Mouse (Mus musculus): ENCODE measurements around the gene Srrm3. TPM values are rescaled to one million over a fixed set of nuclear protein-coding genes. Genes with fewer than 3 reads are reported as not detected.

The Srrm3 gene
- polyA plus RNA-seq, 2 experiments: 0.01 TPM; not detected in 1

DNA sequence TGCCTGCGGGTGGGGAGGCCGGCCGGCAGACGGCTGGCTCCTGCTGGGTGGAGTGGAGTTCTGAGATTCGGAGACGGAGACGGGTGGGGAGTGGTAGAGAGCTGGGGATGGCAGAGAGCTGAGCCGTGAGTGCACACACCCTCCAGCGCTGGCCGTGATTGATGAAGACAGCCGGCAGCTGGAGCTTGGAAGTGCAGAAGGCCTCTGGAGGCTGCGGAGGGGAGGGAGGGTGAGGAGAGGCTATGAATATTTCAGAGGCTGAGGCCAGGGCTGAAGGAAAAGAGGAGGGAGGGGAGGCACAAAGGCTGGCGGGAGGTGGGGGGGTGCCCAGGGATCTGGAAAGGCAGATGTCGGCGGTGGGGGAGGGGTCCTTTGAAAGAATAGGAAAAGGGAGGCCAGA, 44.3 kb downstream of the Srrm3 start:
- Histone ChIP-seq H3K4me3 (ENCODE audit: insufficient read depth in 1 of 2, low read depth in 2 of 2, low read length in 2 of 2) (no peak overlapping the region), H3K27me3 (ENCODE audit: control insufficient read depth, insufficient read depth, low read length) (peaks cover 31% of the 10 kb centered on the region), H3K27ac (no peak overlapping the region), H3K9me3 (ENCODE audit: control insufficient read depth, low read length) (no peaks in the 10 kb centered on the region), H3K36me3 (replicated peaks; ENCODE audit: control insufficient read depth, insufficient read depth, low read depth) (no peaks in the 10 kb centered on the region), H3K9ac (replicated peaks) (no peak overlapping the region), H3K4me1 (replicated peaks; ENCODE audit: control insufficient read depth in 2 of 2, insufficient read depth in 2 of 2, low read length in 1 of 2) (no peaks in the 10 kb centered on the region), H3K4me2 (ENCODE audit: low read depth) (no peak overlapping the region)
- no peak for TF ChIP-seq CTCF (IDR thresholded peaks at IDR 0.05; ENCODE audit: low read depth)
- TF ChIP-seq EP300 (IDR thresholded peaks at IDR 0.05; ENCODE audit: low read depth): no peak
- DNase-seq (ENCODE audit: low read depth in 3 of 3, low spot score in 3 of 3) (no peak), ATAC-seq (ENCODE audit: insufficient read depth) (no peak)
- WGBS (ENCODE audit: insufficient replicate concordance): under 1% methylated on average over 15 of the region's 15 CpGs

DNA sequence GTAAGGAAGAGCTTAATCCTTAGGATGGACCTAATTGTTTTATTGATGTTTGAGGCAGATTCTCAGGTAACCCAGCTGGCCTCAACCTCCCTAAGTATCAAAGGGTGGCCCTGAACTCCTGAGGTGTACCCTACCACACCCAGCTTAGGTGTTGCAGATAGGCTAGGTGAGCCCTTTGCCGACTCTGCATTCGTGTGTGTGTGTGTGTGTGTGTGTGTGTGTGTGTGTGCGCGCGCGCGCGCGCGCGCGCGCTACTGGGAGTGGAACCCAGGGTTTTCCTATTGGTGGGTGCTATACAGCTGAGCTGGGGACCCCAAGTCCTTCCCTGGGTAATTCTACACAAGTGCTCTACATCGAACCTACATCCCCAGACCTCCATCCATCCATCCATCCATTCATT, 44.8 kb downstream of the Srrm3 start:
- Histone ChIP-seq H3K27me3 (ENCODE audit: control insufficient read depth, insufficient read depth, low read length) (peaks cover 36% of the 10 kb centered on the region), H3K36me3 (replicated peaks; ENCODE audit: control insufficient read depth, insufficient read depth, low read depth) (no peaks in the 10 kb centered on the region), H3K4me3 (ENCODE audit: insufficient read depth in 1 of 2, low read depth in 2 of 2, low read length in 2 of 2) (no peak overlapping the region), H3K9ac (replicated peaks) (no peak overlapping the region), H3K9me3 (ENCODE audit: control insufficient read depth, low read length) (no peaks in the 10 kb centered on the region), H3K4me1 (replicated peaks; ENCODE audit: control insufficient read depth in 2 of 2, insufficient read depth in 2 of 2, low read length in 1 of 2) (no peaks in the 10 kb centered on the region), H3K4me2 (ENCODE audit: low read depth) (no peak overlapping the region), H3K27ac (no peak overlapping the region)
- TF ChIP-seq CTCF (IDR thresholded peaks at IDR 0.05; ENCODE audit: low read depth): no peak
- TF ChIP-seq EP300 (IDR thresholded peaks at IDR 0.05; ENCODE audit: low read depth): no peak
- ATAC-seq (ENCODE audit: insufficient read depth): no peak
- WGBS (ENCODE audit: insufficient replicate concordance): 11% methylated on average over 14 of the region's 14 CpGs
- no peak for DNase-seq (ENCODE audit: low read depth in 3 of 3, low spot score in 3 of 3)

DNA sequence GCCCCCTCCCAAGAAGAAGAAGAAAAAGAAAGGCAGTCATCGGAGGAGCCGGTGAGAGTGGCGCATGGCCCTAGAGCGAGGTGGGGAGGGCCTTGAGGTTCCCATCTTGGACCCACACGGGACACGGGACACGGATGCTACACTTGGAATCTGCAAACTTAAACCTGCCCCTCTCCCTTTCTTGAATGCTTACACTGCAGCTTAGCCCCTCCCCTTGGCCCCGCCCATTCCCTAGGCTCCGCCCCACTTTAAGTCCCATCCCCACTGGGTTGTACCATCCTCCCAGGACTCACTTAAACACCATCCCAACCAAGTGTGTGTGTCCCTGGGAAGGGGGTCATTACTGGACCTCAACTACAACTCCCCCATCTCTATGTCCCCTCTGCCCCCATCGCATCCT, 45.7 kb downstream of the Srrm3 start:
- no peak for TF ChIP-seq EP300 (IDR thresholded peaks at IDR 0.05; ENCODE audit: low read depth)
- no peak for TF ChIP-seq CTCF (IDR thresholded peaks at IDR 0.05; ENCODE audit: low read depth)
- WGBS (ENCODE audit: insufficient replicate concordance): 5% methylated on average over 10 of the region's 10 CpGs
- Histone ChIP-seq H3K9me3 (ENCODE audit: control insufficient read depth, low read length) (no peaks in the 10 kb centered on the region), H3K9ac (replicated peaks) (no peak overlapping the region), H3K4me3 (ENCODE audit: insufficient read depth in 1 of 2, low read depth in 2 of 2, low read length in 2 of 2) (no peak overlapping the region), H3K4me1 (replicated peaks; ENCODE audit: control insufficient read depth in 2 of 2, insufficient read depth in 2 of 2, low read length in 1 of 2) (no peaks in the 10 kb centered on the region), H3K27ac (no peak overlapping the region), H3K27me3 (ENCODE audit: control insufficient read depth, insufficient read depth, low read length) (peaks cover 44% of the 10 kb centered on the region), H3K4me2 (ENCODE audit: low read depth) (no peak overlapping the region), H3K36me3 (replicated peaks; ENCODE audit: control insufficient read depth, insufficient read depth, low read depth) (no peaks in the 10 kb centered on the region)
- DNase-seq (ENCODE audit: low read depth in 3 of 3, low spot score in 3 of 3) (no peak), ATAC-seq (ENCODE audit: insufficient read depth) (no peak)

DNA sequence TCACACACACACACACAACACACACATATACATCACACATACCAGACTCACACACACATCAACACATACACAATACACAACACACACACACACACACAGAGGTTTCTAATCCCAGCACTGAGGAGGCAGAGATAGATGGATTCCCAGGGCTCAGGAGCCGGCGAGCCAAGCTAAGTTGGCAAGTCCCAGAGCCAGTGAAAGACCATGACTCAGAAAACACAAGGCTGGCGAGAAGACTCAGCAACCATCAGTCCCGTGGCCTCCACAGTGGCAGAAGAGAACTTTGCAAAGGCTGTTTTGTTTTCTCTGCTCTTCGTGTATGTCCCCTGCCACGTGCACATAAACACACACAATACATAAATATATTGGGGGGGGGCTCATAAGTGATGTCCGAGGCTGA, 47.0 kb downstream of the Srrm3 start:
- Histone ChIP-seq H3K4me2 (ENCODE audit: low read depth) (no peak overlapping the region), H3K9me3 (ENCODE audit: control insufficient read depth, low read length) (no peaks in the 10 kb centered on the region), H3K9ac (replicated peaks) (no peak overlapping the region), H3K4me3 (ENCODE audit: insufficient read depth in 1 of 2, low read depth in 2 of 2, low read length in 2 of 2) (no peak overlapping the region), H3K36me3 (replicated peaks; ENCODE audit: control insufficient read depth, insufficient read depth, low read depth) (no peaks in the 10 kb centered on the region), H3K27ac (no peak overlapping the region), H3K27me3 (ENCODE audit: control insufficient read depth, insufficient read depth, low read length) (peaks cover 57% of the 10 kb centered on the region), H3K4me1 (replicated peaks; ENCODE audit: control insufficient read depth in 2 of 2, insufficient read depth in 2 of 2, low read length in 1 of 2) (no peaks in the 10 kb centered on the region)
- TF ChIP-seq EP300 (IDR thresholded peaks at IDR 0.05; ENCODE audit: low read depth): no peak
- TF ChIP-seq CTCF (IDR thresholded peaks at IDR 0.05; ENCODE audit: low read depth): no peak
- ATAC-seq (ENCODE audit: insufficient read depth): no peak
- no peak for DNase-seq (ENCODE audit: low read depth in 3 of 3, low spot score in 3 of 3)
- WGBS (ENCODE audit: insufficient replicate concordance): 34% methylated on average over 7 of the region's 7 CpGs

DNA sequence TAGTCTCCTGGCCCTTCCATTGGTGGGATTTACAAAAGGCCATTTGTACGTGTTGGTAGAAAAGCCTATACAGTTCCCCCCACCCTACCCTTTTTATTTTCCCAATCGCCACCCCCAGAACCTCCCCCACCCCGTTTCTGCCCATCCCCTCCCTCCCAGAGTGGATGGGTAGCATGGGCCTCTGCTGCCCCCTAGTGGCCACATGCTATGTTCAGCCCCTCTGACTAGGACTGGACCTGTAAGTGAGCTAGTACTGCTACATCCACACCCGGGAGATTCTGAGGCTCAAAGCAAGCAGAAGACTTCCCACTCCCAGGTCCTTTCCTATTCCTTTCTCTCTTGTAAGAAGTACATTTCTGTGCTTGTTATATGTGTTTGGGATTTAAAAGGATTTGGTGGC, 48.5 kb downstream of the Srrm3 start:
- Histone ChIP-seq H3K4me1 (replicated peaks; ENCODE audit: control insufficient read depth in 2 of 2, insufficient read depth in 2 of 2, low read length in 1 of 2) (no peaks in the 10 kb centered on the region), H3K9ac (replicated peaks) (no peak overlapping the region), H3K4me2 (ENCODE audit: low read depth) (no peak overlapping the region), H3K27me3 (ENCODE audit: control insufficient read depth, insufficient read depth, low read length) (peaks cover 52% of the 10 kb centered on the region), H3K4me3 (ENCODE audit: insufficient read depth in 1 of 2, low read depth in 2 of 2, low read length in 2 of 2) (no peak overlapping the region), H3K27ac (no peak overlapping the region), H3K9me3 (ENCODE audit: control insufficient read depth, low read length) (no peaks in the 10 kb centered on the region), H3K36me3 (replicated peaks; ENCODE audit: control insufficient read depth, insufficient read depth, low read depth) (no peaks in the 10 kb centered on the region)
- no peak for TF ChIP-seq EP300 (IDR thresholded peaks at IDR 0.05; ENCODE audit: low read depth)
- TF ChIP-seq CTCF (IDR thresholded peaks at IDR 0.05; ENCODE audit: low read depth): peak; percentile 95
- 0% methylated on average over 4 of the region's 4 CpGs for WGBS (ENCODE audit: insufficient replicate concordance)
- DNase-seq (ENCODE audit: low read depth in 3 of 3, low spot score in 3 of 3) (peak in 2 of 3 experiments; percentile 28 to 30), ATAC-seq (ENCODE audit: insufficient read depth) (no peak)
